Mouse (Mus musculus): ENCODE measurements around the gene Tbc1d10b.
"Not testable (repeated sequence)": the region's sequence is repeated elsewhere in the genome, so short reads cannot be mapped to it uniquely, and the experiment has no call there.

- peak; percentile 24 to 50 (median 39); a peak in 5 of 6 replicates for TF ChIP-seq CTCF (IDR thresholded peaks at IDR 0.05 in 2 of 3, conservative IDR thresholded peaks at IDR 0.05 in 1 of 3; ENCODE audit: control insufficient read depth in 1 of 3, insufficient read depth in 1 of 3, low read depth in 2 of 3, low read length in 3 of 3, poor library complexity in 1 of 3, severe bottlenecking in 1 of 3)
- TF ChIP-seq POLR2A (IDR thresholded peaks at IDR 0.05; ENCODE audit: control insufficient read depth in 1 of 2, insufficient read depth in 1 of 2, low read depth in 1 of 2, low read length in 2 of 2, poor library complexity in 1 of 2); ETS1 (IDR thresholded peaks at IDR 0.05; ENCODE audit: low read depth, low read length); ZC3H11A (IDR thresholded peaks at IDR 0.05; ENCODE audit: low read depth, low read length): not testable (repeated sequence)
Observed at GRCm38 (mm10) chr7:127181724-127182123, 26.5 kb downstream of the Tbc1d10b start.

All from MEL (cell line).